Mouse (Mus musculus) stomach, postnatal 0 days (tissue): Measurements from ENCODE around the gene Edc4.

ENCODE experiments used
- CTCF ChIP-seq: IDR thresholded peaks from 2 replicates; pipeline ENCODE4 v1.5.1; 2016; ENCODE audit warnings: antibody characterized with exemption, low read depth, mild to moderate bottlenecking, moderate library complexity
- EP300 ChIP-seq: optimal IDR thresholded peaks from 2 replicates; pipeline ENCODE3; 2016; ENCODE audit warnings: antibody characterized with exemption

- no peak for TF ChIP-seq CTCF
- TF ChIP-seq EP300: no peak
Measured at GRCm38 (mm10) chr8:105900941-105901616, 20.4 kb downstream of the Edc4 start.
